Mouse (Mus musculus) cerebellum, adult 18-20 months (tissue): Measurements from ENCODE around the gene Dhx33.
A peak's percentile ranks its signal among the peaks of the same experiment; 100 is the strongest.

Source experiments
- DNase-seq, 2 experiments: peaks; one replicate each; pipeline ENCODE4 v3.0.0; 2021

Gene Dhx33

DNA sequence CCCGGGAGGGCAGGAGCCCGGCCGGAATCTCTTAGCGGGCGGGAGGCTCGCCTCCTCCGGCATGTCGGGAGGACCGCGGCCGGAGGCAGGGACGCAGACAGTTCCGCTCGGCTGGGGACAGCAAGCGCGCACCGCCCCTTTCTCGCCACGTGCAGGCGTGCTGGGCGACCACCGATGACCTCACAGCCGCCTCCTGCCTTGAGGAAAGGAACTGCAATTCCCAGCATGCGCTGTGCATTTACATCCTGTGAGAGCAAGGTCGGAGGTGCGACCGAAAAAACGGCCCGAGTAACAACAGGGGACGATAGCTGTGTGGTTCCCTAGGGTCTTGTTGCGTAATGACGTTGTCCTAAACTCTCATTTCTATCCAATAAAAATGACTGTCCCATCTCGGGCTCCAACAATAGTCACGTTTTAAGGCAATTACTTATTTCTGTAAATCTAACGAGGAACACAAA is at the start of gene Dhx33:
Gene Dhx33, minus strand, starts transcription at position 122 of the 458 bp plus-strand sequence.
- peak; percentile 94 to 97 for DNase-seq

DNA sequence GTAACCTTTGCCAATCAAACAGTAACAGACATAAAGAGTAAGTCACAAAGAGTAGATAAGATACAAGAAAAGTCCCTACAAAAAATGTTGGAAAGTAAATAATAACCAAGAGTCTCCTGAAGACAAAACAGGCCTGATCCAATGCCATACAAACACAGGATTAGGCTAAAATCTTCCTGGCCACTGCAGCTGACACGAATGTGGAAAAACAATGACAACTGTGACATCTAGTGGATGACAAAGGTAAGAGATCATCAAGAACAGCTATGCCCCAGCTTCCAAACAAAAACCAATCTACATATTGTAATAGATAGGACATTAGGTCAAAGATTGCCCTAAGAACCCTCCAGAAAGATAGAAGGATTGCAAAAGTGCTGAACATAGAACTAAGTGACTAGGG is 48.3 kb upstream of the Dhx33 start:
- no peak for DNase-seq

DNA sequence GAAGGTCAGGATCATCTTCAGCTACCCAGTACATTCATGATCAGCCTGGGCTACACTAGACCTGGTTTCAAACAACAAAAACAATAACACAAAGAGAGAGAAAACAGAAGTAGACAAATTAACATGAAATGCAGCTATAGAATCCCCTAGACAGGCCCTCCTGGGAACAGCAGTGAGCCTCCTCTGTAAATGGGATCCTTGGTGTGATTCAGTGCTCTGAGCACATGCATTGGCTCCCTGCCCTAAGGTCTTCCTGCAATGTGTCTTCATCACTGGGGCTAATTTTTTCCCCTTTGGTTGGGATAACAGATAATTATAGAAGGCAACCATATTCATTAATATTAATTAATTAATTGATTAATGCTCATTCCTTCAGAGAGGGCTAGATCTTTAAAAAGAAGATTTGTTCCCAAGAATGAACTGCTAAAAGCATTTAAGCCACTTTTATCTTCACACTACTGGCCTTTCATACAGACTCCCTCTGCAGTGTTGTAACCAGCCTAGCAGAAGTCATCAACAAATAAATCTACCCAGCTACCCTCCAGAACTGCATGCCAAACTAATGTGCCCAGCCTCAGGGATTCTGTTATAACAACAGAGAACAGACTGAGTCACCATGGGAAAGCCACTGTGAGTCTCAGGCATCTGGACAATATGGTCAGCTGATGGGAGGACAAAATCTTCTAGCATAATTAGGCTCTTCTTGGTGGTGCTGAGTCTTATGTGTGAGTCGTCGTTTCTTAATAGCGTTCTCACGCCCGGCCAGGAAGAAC is 35.5 kb upstream of the Dhx33 start:
- no peak for DNase-seq

DNA sequence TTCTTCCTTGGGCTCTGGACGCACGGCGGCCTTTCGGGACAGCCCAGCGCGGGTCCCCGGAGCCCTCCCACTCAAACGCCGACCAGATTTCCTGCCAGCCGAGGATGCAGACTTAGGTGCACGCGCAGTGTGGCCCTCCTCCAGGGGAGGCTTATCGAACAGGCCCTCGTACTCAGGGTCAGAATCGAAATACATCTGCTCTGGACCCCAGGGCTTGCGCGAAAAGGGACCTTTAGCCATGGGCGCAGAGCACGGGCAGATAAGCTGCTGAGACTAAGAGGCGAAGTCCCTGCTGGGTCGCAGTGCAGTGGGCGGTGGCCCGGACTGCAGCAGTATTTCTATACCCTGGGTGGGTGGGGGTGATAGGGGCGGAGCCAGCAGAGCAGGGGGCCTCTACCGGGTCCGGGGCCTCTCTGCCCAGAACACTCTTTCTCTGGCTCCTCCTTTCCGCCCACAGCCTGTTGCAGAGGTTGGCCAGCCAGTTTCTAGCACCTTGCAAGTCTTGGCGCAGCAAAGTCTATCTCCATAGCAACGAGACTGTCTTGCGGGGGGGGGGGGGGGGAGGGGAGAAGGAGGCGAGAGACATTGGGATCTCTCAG is 29.0 kb upstream of the Dhx33 start, which contains the start of gene 6330403K07Rik:
Gene 6330403K07Rik, minus strand, starts transcription at position 351 of the 599 bp plus-strand sequence.
- peak; percentile 14 to 28 for DNase-seq

DNA sequence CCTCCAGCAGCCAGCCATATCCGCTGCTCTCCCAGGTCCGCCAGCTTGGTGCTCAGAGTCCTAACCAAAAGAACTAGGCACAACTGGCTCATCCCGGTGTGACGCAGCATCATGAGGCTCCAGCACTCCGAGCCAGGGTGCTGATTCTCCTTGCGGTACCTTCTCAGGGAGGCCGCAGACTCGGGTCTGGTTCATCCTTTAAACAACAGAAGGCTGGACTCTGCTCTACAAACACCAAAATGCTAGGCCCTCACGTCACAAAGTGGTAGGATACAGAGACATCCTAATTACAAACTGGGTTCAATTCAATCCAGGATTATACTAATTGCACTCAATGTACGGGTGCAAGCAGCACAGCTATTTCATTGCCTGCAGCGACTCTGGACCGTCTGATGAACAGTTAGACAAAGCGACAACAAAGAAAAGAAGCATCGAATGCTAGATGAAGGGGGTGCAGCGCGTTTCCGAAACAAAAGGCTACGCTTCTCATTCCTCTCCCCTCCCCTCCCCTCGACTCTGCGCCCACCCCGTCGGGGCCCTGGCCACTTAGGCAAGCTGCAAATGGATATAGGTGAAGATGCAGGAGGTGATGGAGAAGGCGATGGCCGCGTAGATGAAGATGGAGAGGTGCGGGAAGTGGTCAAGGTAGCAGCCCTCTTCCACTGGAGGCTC is 28.4 kb upstream of the Dhx33 start:
- DNase-seq: no peak

DNA sequence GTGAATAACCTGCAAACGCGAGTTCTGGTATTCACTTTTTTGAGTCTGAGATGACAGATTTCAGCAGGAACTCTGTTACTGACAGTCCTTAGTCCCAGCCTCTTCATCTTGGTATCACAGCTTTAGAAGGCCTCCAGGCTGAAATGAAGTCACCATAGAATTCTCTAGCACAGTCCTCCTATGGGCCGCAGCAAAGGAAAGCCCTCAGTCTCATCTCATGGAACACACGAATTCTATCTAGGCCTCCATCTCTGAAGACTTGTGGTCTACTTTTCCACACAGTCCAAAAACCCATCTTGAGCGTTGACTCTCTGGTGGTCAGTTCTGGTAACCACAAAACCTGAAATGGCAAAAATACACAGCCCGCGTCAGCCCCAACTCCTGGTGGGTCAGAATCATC is 27.8 kb upstream of the Dhx33 start:
- no peak for DNase-seq

DNA sequence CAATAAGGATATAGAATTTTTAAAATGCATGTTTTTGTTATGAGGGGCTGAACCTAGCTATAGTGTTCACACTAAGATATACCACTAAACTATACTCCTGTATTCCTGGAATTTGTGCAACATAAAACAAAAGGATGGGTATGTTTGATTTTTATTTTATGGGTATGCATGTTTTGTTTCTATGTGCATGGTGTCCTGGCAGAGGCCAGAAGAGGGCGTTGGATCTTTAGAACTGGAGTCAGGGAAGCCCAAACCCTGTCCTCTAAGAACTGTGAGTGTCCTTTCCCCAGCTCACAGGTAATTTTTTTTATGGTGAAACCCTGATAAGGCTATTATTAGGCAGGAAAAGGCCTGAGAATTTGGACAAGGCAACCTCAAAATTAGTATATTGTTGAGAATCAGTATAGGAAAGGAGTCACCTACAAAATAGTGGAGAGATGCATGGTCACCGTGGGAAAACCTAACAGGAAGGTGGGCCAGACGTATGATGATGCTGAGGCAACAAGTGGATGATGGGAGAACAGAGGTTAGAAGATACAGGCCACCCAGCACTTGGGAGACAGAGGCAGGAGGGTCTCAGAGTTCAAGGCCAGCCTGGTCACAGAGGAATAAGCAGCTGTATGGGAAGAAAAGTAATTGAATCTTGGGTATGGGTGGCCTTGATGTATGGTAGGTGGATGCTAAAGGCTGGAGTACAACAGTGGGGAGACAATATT is 25.3 kb upstream of the Dhx33 start:
- DNase-seq: no peak

DNA sequence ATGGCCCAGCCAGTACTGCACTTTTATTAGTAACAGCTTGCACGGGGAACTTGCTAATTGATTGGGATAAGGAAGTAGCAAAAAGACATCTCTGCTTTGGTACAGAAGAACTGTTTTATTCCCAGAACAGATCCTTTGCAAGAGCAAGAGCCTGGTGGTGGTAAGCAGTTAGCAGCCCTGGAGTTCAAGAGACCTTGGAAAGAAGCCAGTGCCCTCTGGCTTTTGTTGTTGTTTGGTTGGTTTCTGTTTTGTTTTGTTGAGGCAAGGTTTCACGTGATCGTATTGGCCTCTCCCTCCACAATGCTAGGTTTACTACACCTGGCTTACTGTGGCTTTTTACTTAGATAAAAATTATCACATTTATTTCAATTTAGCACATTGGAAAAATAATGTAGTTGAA is 24.0 kb upstream of the Dhx33 start:
- no peak for DNase-seq

DNA sequence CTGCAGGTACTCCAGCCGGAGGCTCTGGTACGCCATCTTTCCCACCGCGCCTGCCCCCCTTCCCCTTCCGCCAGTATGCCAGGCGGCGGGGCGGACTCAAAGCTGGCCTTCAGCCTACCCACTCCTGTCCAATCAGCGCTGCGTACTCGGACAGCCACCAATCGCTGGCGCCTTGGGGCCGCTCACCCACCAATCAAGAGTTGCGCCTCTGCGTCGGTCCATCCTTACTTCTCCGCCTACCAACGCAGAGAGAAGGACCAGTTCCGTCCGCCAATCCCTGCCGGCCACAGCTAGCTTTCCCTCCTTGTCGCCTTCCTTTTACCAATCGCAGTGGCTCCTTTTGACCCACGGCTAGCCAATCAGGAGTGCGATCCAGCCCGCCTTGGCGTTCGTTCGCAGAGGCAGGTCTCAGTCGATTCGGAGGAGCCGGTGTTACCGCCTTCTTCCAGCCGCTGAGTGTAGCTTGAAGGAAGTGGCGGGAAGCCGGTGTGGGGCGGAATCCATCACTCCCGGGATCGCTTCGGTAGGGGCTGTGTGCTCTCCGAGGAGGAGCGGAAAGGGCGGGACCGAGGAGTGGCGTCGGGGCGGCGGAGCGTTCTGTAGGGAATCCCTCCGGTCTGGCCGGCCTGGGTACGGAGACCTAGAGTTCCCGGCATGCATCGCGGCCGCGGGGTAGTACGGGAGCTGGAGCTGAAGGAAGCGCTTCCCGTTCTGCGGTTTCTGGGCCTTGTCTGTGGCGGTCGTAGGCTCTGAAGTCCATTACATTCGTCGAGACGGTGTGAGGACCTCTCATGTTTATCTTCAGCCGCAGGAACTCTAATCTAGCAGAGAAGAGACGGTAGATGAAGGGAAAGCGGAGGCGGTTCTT is 15.2 kb upstream of the Dhx33 start, which contains the start of the genes Mis12 and Derl2:
Gene Mis12, plus strand, starts transcription at position 411 of the 868 bp plus-strand sequence.
Gene Derl2, minus strand, starts transcription at position 641 of the 868 bp plus-strand sequence.
- peak; percentile 96 to 99 for DNase-seq

DNA sequence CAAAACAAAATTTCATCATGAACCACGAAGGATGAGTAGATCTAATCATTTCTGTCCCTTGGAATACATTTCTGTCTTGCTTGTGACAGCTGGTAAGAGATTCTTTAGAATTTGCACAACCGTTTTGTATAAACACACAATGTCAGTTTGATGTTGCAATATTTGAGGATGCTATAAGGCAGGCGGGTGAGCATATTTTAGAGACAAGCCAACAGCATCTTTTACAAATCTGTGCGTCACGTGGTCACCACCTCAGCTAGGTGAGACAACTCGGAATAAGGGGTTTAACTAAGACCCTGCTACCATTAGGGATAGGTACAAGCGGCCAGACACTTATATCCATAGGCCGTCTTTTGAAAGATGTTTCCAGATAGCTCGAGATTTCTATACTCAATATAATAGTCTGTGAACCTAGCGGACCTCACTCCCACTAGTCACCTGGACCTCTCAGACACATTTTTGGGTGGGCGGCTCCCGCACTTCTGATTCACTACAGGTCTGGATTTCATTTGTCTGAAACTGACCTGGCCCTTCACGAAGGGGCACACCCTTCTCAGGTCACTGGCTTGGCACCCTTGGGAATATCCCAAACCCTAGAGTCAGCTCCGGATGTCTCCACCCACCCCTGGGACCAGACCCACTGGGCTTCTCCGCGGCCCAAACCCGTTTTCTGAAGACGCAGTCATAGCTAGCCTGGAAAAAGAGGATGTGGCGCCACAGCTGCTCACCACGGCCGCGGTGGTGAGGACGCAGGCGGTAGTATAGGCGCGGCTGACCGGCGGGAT is 14.4 kb upstream of the Dhx33 start:
- no peak for DNase-seq

DNA sequence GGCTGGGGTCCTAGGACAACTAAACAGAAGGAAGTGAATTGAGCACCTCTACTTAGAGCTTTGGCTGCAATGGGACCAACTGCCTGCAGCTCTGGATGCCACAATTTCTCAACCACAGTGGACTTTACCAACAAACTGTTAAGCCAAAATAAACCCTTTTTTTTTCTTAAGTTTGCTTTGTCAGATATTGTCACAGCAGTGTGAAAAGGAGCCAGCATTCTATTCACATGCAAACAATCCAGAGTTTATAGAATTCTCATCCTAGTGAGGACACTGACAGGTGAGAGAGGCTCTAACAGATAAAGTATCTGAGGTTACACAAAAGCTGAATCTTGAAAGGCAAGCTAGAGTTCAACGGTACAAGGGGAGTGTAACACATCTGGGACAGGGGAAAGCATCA is 12.8 kb upstream of the Dhx33 start:
- no peak for DNase-seq

DNA sequence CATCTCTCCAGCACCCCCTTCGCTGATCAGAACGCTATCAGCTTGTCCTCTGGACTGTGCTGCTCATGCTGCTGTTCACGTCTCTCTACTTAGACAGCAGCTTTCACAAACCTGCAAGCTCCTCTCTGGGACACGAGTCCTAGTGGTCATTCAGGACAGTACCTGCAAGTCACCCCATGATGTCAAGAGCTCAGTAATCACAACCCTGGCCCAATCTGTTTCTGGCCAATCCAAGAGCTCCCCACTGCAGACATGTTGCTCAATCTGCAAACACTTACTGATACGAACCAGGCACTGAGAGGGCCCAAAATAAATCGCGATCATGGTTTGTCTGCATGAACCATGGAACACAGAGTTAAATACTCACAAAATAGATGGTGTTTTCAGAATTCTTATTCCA is 8.5 kb upstream of the Dhx33 start:
- DNase-seq: no peak

DNA sequence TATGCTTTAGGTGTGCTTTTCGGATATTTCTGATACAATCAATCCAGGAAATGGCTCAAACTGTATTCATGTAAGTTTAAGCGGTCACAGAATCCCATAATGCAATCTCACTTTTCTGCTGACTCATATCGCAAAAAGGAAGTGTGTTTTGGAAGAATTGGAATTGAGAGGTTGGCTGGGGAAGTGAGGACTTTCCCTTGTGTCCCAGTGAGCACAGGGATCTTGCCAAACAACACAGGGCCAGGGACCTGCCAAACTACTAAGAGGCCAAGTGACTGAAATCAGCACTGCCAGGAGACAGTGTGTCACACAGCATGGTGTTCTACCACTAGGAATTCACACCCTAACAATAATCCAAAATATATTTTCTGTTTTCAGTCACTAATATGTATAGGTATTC is 4.1 kb upstream of the Dhx33 start:
- DNase-seq: no peak

DNA sequence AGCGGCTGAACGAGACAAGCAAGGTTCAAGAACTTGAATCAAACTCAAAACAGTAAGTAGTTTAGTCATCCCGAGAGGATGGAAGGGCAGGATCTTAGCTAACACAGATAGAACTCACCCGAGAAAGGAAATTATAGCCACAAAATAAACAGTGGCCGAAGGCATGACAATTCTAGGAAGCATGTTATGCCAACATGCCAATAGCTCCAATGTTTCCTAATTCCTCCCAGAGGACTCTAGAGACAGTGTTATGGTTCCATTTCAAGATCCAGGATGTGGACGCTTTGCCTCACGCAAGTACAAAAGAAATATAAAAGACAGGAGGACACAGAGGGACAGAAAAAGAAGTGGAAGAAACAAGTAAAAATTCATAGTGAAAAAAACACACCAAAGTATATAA is 3.6 kb upstream of the Dhx33 start:
- DNase-seq: no peak

DNA sequence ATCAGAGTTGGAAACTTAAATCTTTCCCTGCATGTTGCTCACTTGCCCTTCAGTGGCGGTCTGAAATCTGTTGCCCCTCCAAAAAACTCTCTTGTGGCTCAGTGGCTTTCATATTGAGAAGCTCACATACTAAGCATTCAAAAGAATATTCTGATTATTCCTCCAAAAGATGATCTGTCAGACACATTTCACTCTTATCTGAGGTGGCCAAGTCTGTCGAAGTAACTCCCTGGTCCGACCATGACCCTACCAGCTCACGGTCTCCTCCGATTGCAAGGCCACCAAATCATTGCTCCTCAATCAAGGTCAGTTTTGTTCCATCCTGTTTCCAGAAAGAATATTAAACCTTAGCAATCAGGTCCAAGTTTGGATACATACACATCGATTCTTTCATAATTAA is 2.8 kb upstream of the Dhx33 start:
- no peak for DNase-seq

DNA sequence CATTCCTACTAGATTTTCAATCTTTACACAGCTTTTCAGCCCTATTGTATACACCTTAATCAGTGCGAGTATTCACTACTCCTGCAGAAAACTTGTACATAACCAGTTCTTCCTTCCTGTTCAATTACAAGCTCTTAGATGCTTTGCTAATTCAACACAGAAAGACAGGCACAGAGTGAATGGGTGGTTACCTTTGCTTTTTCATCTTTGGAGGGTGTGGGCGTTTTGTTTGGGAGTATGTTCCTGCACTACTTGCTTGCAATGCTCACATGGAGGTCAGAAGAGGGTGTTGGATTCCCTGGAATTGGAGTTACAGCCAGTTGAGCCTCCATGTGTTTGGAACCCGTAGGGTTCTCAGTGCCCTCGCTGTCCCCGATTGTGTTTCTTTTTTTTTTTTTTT is 809 bp upstream of the Dhx33 start:
- peak in 1 of 2 experiments; percentile 13 for DNase-seq

DNA sequence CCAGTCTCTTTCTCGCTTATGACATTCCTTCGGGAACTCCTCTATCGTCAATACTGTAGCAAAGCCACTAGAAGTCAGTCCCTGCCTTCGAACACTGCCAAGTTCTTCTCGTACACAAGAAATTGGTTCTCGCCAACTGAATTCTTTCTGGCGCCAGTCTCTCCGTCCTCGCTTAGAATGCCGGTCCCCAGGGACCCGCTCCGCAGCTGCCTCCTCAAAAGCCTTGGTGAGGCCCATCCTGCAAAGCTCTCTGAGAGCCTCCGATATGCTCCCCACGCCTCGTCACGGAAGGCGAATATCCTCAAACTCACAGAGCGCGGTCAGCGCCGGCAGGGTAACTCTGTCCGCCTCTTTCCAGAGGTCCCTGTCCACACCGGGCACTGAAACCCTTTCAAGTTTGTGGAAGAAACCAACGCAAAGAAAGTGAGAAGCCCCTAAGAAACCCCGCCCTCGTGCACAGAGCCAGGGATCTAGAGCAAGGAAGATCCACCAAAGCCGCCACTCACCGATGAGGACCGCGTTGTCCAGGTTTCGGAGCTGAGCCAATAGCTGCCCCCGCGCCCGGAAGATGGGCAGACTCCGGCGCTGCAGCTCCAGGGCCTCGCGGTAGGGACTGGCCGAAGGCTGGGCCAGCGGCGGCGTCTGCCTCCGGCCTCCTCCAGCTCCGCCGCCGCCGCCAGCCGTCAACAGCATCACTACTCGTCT is 474 bp downstream of the Dhx33 start:
- DNase-seq: no peak

DNA sequence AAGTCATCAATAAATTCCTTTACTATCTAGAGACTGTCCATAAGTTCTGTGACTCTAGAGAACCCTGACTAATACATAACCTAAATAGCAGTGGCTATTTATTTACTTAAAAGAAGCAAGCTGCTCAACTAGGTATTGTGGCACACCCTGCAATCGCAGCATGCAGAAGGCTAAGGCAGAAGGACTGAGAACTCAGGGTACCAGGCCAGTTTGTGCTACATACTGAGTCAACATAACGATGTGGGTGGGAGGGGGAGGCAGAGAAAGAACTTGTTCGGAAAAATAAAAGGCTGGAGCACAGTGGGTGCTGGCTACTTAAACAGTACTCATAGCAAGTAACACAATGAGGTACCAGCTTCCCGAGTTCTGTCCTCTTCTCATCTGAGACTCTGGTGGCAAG is 3.1 kb downstream of the Dhx33 start:
- no peak for DNase-seq

DNA sequence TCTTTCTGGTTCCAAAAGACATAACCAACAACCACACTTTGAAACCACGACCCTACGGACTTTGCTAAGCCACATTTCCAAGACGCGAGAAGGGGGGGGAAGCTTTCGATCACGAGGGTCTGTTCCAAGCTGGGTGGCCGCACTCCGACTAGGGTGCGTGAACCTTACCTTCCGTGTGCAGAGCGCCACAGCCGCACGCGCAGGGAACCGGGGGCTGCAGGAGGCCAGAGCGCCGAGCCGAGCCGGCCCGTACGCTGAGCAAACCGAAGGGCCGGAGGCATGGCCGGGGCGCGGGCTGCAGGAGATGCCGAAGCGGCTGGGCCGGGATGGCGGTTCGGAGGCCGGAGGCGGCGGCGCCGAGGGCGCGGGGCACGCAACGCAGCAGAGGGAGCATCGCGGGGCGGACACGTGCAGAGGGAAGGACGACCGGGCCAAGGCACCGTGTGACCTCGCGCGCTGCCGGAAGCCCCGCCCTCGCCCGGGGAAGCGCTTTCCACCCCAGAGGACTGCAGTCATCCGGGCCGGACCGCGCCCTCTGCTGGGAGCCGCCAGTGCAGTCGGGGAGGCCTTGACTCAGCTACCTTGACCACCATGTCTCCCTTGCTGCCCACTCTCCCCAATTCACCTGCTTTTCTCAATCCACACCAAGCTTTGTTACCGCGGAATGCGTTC is 21.5 kb downstream of the Dhx33 start, which contains the start of gene C1qbp:
Gene C1qbp, minus strand, starts transcription at position 470 of the 672 bp plus-strand sequence.
- DNase-seq: peak; percentile 95 to 97

DNA sequence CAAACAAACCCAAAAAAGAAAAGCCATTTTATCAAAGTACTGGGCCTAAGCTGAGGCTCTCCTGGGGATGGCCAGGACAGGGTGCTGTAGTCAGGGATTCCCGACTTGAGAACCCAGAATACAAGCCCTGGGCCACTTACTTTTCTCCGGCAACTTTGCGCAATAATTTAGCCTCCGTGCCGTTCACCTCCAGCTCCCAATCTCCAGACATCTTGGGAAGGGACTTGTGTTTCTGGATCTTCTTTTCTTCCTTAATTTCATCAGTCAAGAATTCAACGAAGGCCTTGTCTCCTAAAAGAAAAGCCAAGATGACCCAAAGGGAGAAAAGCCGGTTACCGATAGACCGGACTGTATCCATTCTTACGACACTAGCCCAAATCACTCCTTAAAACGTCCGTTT is 22.2 kb downstream of the Dhx33 start:
- DNase-seq: no peak
